Mouse (Mus musculus): ENCODE data around the gene 1700016K19Rik.

Gene 1700016K19Rik

GRCm38 (mm10) chr11:76035182-76035581 is 35.5 kb downstream of the 1700016K19Rik start:
- DNase-seq (ENCODE audit: low spot score) = no peak

- DNase-seq (ENCODE audit: low spot score) = no peak
These were observed 38.0 kb downstream of the 1700016K19Rik start for GRCm38 (mm10) chr11:76037581-76038294.

DNA sequence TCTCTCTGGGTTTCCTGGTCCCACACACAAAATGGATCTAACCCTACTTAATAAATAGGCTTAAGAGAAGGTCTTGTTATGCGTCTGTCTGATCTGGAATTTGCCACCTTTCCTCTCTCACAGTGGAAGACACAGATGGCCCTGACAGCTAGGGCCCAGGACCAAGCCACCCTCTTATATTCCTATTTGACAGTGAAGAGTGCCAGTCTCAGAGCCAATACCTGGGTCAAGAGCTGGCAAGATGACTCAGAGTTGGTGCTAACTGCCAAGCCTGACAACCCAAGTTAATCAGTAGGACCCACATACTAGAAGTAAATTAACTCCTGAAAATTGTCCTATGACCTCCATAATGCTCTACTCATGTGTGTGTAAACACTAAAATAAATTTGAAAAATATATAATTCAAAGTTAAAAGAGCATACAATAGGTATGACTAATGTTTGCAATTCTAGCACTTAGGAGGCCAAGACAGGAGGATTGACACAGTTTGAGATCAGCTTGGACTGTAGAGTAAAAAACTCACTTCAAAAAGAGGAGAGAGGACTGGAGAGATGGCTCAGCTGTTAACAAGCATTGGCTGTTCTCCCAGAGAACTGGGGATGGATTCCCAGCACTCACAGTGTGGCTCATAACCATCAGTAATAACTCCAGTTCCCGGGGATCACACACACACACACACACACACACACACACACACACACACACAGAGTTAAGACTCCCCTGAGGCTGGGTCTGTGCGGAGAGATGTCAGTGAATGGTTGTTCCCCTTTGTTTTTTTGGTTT is 39.8 kb downstream of the 1700016K19Rik start:
- no peak for DNase-seq (ENCODE audit: low spot score)

GRCm38 (mm10) chr11:76040106-76040505 is 40.4 kb downstream of the 1700016K19Rik start:
- DNase-seq (ENCODE audit: low spot score) = no peak

DNA sequence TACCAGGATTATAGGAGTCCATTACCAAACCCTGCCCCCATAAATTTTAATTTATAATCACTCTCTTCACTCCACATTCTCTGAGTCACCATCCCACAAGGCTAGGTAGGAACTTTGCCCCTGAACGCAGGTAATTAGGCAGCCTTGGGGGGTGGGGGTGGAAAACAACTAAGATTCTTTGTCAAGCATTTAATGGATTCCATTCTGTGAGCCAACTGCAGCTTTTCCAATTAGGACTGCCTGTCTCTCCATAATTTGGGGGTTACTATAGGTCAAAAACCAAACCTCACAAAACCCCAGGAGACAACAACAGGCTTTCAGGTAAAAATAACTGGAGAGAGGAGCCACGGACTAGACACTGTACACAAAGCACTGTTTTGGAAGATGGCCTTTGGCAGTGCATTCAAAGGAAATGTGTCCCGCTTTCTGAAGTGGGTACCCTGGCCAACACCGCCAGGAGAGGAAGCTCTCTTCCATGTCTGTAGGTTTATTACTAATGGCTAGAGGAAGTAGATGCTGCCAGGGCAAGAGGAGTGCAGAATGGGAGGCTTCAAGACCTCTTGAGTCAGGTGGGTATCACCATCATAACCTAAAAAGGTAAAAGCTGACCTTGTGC is 41.2 kb downstream of the 1700016K19Rik start:
- no peak for DNase-seq (ENCODE audit: low spot score)

- no peak for DNase-seq (ENCODE audit: low spot score)
These were observed 42.4 kb downstream of the 1700016K19Rik start for GRCm38 (mm10) chr11:76042041-76042638.

DNA sequence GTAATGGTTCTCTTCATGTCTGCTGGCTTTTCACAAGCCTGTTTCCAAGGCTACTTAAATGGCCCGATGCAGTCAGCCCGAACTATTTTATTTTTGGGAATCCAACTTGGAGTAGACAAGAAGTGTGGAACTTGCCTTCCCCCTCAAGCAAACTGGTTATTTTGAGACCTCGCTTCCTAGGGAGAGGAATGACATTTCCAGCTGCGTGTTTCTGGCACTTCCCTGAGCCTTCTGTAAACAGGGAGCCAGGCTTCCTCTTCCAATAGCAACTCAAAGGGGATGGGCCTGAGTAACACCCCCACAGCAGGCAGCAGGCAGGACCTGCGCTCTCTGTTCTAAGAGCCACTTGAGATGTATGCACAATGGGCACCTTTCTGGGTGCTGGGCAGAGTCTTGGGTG is 43.2 kb downstream of the 1700016K19Rik start:
- DNase-seq (ENCODE audit: low spot score) = no peak

DNA sequence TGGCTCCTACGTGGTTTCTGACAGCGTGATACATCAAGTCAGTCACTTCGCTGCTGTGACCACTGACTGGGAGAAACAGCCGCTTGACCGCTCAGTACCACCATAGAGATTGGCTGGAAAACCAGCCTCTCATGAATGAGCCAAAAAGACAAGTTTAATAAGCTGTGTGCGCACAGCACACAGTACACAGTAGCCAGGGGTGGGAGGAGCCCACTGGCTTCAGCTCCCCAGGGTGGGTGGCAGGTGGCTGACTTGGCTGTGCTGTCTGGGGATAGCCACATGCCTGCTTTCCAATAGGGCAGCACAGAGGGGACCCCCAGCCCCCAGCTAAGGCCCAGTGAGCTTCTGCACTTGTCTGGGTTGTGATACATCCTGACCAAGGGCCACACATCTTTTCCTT is 44.8 kb downstream of the 1700016K19Rik start:
- no peak for DNase-seq (ENCODE audit: low spot score)

DNA sequence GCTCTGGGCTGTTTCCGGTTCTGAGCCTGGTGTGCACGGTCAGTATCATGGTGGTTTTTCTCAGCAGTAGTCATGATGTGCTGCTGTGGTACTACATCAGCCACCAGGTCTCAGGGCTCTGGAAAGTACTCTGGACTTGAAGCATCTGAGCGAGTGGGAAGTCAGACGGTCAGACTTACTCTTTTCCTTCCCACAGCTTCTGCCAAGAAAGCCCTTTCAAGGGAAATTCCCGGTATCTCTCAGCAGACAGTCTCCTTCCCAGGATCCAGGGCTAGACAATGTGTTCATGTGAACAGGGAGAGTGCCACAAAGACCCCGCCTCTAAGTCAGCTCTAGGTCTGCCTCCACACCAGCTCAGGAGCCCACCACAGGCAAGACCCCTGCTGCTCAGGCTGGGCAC is 45.7 kb downstream of the 1700016K19Rik start:
- DNase-seq (ENCODE audit: low spot score) = no peak

DNA sequence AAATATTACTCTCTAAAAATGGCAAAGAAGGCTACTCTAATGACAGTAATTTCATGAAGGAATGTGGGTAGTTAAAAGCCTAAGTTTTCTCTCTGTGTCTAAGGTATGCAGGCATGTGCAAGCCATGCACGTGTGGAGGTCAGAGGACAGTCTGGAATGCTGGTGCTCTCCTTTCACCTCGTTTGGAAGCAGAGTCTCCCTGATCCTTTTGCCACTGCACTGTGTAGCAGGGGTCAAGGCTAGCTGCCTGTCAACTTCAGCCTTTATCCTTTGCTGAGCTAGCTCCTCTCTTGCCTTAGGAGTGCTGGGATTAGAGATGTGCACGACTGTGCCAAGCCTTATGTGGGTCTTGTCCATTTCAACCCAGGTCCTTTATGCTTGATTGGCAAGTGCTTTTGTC is 50.8 kb downstream of the 1700016K19Rik start:
- DNase-seq (ENCODE audit: low spot score) = no peak

DNA sequence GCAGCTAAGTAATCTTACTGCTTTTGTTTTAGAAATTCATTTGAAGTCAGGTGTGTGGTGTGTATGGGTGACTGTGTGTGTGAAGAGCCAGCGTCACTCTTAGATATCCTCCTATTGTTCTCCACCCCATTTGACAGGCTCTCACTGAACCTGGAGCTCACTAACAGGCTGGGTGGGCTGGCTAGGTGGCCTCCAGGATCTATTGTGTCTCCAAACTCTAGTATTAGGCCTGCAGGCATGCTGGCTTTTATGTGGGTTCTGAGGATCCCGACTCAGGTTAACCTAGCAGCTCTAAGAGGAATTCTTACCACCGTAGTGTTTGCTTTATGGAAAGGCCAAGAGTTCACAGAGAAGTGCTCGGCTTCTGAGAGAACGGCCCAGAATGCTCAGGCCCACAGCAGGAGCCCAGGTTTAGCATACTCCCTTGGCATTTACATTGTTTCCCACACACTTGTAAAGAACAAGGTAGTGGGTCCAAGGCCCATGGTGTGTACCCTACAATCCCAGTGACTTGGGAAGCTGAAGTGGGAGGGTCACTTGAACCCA is 51.3 kb downstream of the 1700016K19Rik start:
- DNase-seq (ENCODE audit: low spot score) = no peak

DNA sequence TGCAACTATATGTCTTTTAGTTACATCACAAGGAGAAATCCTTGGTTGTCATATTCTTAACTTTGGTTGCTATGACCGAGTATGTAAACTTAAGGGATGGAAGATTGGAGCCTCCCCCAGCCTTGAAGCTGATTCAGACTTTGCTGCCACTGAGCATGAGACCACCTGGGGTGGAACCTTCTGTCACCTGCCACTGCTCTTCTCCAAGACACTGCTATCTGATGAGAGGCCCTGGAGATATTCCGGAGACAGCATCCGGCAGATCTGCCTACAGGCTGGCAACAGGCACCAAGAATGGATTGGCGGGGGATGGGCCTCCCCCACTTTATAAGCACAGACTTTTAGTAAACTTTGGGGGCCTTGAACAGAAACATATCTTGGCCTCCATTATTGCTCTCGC is 52.8 kb downstream of the 1700016K19Rik start:
- DNase-seq (ENCODE audit: low spot score) = no peak

All from ovary, postnatal 10 days (tissue).